Mouse (Mus musculus) frontal cortex, adult (tissue): ENCODE measurements around the gene Snw1.
A peak's percentile ranks its signal among the peaks of the same experiment; 100 is the strongest.

Source experiments
- ATAC-seq: cut with Nextera tagmentation; 2 replicates; pipeline ENCODE4 v1.9.2; 2017; ENCODE audit warnings: mild to moderate bottlenecking, moderate library complexity, mixed read lengths; ENCODE audit not compliant: low TSS enrichment

Snw1 gene

GRCm38 (mm10) chr12:87423700-87424099 lies 48.4 kb downstream of the Snw1 start:
- no peak for ATAC-seq

GRCm38 (mm10) chr12:87421708-87422507 lies 50.2 kb downstream of the Snw1 start:
- no peak for ATAC-seq

- ATAC-seq = no peak
These were observed 52.0 kb downstream of the Snw1 start for GRCm38 (mm10) chr12:87419974-87420485.

DNA sequence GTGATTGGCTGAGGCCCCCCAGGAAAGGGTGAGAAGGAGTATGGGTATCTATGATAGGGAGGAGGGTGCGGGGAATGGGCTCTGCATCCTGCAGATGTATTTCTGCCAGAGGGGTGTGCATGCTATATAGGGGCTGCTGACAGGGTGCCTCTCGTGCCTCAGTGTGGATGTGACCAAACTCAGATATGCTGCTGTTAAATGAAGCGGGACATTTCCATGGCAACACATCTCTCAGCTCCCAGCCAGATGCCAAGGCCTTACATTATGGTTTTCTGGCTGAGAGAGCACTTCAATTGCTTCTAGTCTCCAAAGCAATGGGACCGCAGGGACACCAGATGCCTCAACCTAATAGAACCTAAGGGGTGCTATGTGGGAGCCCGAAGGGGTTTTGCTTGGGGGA lies 53.2 kb downstream of the Snw1 start:
- peak; percentile 47; the same call in 1 of the 2 replicates for ATAC-seq

- ATAC-seq = peak; percentile 52; the same call in 1 of the 2 replicates
These were observed 55.4 kb downstream of the Snw1 start for GRCm38 (mm10) chr12:87416690-87417089.

GRCm38 (mm10) chr12:87415358-87415757 lies 56.7 kb downstream of the Snw1 start:
- ATAC-seq = no peak

GRCm38 (mm10) chr12:87413179-87413790 lies 58.8 kb downstream of the Snw1 start:
- peak; percentile 81 for ATAC-seq

DNA sequence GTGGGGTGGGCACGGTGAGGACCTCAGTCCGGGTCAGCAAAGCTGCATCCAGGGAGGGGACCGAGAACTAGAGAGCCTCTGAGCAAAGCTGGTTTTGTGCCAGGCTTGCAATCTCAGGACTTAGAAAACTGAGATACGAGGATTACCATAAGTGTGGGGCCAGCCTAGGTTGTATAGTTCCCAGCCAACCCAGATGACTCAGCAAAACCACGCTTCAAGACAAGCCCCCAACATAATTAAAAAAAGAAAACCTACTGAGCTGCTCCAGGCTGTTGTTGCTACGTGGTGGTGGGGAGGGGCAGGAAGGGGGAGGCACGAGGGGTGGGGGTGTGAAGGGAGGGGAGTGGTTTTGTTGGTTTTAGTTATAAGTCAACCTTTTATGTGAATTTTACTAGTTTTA lies 61.1 kb downstream of the Snw1 start:
- no peak for ATAC-seq

GRCm38 (mm10) chr12:87409123-87409522 lies 63.0 kb downstream of the Snw1 start:
- no peak for ATAC-seq

DNA sequence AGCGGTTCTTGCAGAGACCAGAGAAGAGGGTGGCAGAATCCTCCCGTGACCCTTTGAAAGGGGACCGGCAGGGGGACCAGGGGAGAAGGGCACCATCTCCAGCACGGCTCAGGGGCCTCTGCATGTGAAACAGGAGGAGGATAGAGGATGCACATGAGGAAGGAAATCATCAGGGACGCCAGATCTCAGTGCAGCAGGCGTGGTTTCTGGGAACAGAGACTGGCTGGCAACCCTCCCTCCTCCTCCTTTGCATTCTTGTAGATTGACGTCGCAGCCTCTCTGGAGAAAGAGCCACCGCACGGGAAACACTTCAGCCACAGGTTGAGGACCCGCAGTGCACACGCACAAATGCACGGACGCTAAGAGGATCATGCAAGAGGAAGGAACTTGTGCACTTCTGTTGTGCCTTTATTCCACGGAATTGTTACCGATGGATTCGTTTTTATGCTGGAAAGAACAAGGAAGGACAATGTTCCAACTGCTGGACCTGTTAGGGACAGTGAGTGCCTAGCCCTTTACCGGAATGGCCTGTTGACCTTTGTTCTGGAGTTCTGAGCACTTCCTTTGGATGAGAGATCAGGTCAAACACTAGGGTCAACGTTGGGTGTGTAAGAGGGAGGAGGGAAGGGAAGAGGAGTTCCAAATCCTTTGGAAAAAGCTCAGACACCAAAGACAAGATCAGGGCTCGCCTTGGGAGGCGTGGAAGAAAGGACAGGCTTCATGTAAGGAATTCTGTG lies 64.0 kb downstream of the Snw1 start:
- no peak for ATAC-seq

- no peak for ATAC-seq
These were observed 66.4 kb downstream of the Snw1 start for GRCm38 (mm10) chr12:87405721-87406120.

GRCm38 (mm10) chr12:87405165-87405564 lies 66.9 kb downstream of the Snw1 start:
- no peak for ATAC-seq

DNA sequence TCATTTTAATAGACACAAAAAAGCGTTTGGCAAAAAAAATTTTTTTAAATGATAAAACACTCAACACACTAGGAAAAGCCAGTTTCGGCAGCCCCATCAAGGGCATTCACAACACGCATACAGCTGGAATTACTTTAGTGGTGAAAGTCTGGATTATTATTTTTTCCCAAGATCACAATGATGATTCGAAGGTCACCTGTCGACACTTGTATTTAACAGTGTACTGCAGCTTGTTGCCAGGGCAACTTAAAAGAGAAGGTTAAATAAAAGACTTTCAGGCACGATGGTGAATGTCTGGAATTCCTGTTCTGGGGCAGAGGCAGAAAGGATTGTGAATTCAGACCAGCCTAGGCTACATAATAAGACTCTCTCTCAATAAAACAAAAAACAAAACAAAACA lies 70.2 kb downstream of the Snw1 start:
- ATAC-seq = no peak

- ATAC-seq = no peak
These were observed 72.8 kb downstream of the Snw1 start for GRCm38 (mm10) chr12:87399119-87399819.
